Mouse (Mus musculus) adrenal gland, postnatal 14 days (tissue): Measurements from ENCODE around the gene Gm20431. TPM values are rescaled to one million over a fixed set of nuclear protein-coding genes. Genes with fewer than 3 reads are reported as not detected.

Source experiments
- DNase-seq: peaks from one replicate; pipeline ENCODE4 v3.0.0; 2021; ENCODE audit warnings: mixed read lengths
- total RNA-seq: library from RNA; stranded (reverse); gene quantifications from 2 replicates; pipeline ENCODE4 v1.2.3, GENCODE M21; 2021

Gene Gm20431
- total RNA-seq, 1 experiment from 2014 or later = 19.2 TPM

DNA sequence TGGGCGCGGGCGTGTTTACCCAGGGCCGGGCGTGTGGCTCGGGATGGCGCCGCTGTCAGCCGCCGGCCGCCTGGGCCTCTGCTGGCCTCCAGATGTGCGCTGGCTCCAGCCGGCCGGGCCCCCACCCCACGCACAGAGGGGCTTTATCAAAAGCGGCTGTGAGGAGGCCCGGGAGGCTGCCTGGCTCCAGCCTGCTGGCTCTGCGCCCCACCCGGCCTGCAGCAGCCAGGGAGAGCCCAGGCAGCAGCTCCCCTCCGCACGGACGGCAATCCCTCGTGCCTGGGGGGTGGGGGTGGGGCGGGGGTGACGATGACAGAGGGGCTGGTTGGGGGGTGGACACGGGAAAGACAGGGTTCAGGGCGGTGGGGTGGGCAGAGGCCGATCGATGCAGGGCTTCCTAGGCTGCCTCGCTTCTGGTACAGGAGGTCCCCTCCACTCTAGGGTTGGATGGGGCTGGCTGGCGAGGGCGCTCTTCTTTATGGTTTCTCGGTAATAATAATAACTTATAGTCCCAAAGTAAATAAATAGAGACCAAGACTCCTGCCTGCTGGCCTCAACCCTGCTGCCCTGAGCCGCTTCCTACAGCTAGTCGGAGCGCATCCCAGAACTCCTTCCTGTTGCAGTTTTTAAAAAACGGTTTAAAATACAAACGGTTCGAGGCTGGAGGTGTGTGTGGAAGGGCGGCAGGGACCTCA, 63.7 kb downstream of the Gm20431 start:
- DNase-seq = peak; percentile 38

- DNase-seq = no peak
These were observed 64.4 kb downstream of the Gm20431 start for GRCm38 (mm10) chr2:167596726-167597491.

- no peak for DNase-seq
These were observed 65.0 kb downstream of the Gm20431 start for GRCm38 (mm10) chr2:167596262-167596661.

DNA sequence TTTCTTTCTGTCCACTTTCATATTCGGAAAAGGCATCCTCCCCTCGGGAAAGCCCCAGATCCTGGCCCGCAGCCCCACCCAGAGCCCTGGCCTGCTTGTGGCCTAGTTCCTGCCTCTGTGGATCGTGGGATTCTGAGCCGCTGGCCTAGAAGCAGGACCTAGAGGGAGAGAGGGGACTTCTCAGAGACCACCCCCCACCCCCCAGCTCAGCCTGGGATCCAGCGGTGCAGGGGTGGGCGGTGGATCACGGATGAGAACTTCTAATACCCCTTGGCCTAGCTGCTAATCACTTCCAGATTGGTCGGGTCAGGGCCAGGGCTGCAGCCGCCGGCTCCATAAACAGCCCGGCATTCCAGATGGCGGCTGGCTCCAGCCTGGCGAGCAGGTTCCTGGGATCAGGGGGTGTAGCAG, 65.5 kb downstream of the Gm20431 start:
- DNase-seq = peak; percentile 40

- DNase-seq = peak; percentile 90
These were observed 66.8 kb downstream of the Gm20431 start for GRCm38 (mm10) chr2:167594444-167594934.

GRCm38 (mm10) chr2:167593551-167594250, 67.6 kb downstream of the Gm20431 start:
- no peak for DNase-seq

DNA sequence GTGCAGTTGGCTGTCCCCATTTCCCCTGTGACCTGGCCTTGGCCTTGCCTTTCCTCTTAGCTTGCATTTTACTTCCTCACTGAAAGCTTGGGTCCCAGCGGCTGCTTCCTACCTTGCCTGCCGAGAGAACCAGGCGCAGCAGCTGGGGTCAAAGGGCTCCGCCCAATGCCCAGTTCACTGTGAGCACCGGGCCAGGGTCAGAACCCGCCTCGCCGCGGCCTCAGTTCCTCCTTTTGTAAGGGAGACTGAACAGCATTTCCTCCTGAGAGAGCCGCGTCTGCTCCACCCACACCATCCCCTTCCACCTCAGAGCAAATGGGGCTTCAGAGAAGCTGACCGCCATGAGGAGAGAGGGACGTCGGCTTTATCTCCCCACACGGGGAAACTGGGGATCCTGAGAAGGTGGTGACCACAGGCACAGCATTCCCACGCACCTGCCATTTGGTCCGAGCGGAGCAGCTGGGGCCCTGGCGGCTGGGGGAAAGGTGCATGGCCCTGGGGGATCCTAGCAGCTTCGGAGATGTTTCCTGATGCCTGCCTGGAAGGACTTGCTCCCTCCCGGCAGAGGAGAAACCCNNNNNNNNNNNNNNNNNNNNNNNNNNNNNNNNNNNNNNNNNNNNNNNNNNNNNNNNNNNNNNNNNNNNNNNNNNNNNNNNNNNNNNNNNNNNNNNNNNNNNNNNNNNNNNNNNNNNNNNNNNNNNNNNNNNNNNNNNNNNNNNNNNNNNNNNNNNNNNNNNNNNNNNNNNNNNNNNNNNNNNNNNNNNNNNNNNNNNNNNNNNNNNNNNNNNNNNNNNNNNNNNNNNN, 72.3 kb downstream of the Gm20431 start:
- peak; percentile 70 for DNase-seq

- DNase-seq = peak; percentile 53
These were observed 74.3 kb downstream of the Gm20431 start for GRCm38 (mm10) chr2:167586976-167587375.

DNA sequence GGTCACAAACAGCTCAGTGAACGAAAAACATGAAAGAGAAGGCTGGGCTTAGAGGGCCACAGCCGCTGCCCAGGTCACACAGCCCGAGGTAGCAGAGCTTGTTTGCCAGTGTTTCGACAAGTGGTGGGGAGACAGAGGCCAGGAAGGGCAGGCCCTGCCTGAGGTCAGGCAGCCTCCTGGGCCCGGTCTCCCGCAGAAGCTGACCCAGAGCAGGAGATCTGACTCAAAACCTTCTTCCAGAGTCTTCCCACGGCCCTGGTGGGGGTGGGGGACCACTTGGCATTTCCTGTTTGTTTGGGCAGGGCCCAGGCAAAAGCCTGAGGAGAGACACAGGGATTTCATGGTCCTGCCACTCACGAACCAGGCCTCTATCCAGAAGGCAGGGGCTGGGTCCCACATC, 75.3 kb downstream of the Gm20431 start:
- peak; percentile 76 for DNase-seq

GRCm38 (mm10) chr2:167585273-167585672, 76.0 kb downstream of the Gm20431 start:
- no peak for DNase-seq

GRCm38 (mm10) chr2:167583161-167583952, 77.9 kb downstream of the Gm20431 start:
- DNase-seq = no peak

- no peak for DNase-seq
These were observed 82.8 kb downstream of the Gm20431 start for GRCm38 (mm10) chr2:167578521-167578920.

DNA sequence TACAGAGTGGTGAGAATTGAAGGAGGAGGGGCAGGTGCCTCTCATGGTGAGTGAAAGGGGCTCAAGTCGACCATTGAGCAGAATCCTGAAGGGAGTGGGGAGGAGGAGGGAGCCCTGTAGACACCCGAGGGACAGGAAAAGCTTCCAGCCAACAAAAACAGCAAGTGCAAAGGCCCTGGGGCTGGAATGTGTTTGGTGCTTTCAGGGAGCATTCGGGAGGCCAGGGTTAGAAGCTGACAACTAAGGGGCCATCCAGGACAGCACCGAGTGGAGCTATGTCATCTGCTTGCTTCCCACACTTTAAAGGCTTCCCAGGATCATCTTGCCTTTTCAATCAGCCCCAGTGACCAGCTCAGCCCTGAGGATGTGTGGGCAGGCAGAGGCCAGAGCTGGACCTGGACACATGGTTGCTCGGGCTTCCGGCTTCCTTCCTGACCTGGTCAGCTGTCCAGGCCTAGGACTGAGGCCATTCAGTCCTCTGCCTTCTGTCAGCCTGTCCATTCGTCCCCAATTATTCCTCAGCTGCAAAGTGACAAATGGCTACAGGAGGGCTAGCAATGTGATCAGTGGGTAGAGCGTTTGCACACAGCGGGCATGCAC, 84.0 kb downstream of the Gm20431 start:
- DNase-seq = no peak

DNA sequence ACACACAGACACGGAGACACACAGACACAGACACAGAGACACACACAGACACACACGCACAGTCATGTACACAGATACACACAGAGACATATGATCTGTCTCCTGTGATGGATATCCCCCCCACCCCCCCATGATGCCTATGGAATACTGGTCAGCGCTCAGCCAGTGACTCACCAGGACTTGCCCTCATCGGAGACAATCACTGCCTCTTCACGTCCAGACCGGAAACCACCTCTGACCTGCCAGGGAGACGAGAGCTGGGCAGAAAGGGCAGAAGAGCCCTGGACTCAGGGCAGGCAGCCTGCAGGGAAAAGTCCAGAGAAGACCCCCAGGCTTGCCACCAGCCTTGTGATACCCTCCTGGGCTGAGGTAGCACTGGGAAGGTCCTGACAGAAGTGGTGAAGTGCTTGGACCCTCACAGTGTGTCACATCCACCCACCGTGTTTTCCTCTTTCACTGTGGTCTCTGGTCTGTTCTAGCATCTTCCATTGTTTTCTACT, 85.1 kb downstream of the Gm20431 start:
- no peak for DNase-seq

DNA sequence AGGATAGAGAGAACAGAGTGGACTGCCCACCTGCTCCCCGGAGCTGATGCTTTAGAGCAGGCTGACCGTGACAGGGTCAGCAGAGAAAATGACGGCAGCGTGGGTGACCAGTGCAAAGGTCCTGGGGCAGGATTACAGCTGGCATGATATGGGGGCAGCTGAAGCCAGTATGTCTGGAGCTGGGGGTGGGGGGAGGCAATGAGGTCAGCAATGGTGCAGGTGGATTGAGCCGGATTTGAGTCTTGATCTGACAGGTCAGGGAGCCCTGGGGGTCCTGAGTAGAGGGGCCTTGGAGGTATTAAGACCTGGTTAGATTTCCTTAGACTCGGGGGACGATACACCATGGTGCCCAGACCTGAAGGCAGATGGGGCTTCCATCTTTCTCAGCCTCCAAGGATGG, 85.7 kb downstream of the Gm20431 start:
- DNase-seq = no peak

- DNase-seq = peak; percentile 83
These were observed 86.5 kb downstream of the Gm20431 start for GRCm38 (mm10) chr2:167574814-167575213.

DNA sequence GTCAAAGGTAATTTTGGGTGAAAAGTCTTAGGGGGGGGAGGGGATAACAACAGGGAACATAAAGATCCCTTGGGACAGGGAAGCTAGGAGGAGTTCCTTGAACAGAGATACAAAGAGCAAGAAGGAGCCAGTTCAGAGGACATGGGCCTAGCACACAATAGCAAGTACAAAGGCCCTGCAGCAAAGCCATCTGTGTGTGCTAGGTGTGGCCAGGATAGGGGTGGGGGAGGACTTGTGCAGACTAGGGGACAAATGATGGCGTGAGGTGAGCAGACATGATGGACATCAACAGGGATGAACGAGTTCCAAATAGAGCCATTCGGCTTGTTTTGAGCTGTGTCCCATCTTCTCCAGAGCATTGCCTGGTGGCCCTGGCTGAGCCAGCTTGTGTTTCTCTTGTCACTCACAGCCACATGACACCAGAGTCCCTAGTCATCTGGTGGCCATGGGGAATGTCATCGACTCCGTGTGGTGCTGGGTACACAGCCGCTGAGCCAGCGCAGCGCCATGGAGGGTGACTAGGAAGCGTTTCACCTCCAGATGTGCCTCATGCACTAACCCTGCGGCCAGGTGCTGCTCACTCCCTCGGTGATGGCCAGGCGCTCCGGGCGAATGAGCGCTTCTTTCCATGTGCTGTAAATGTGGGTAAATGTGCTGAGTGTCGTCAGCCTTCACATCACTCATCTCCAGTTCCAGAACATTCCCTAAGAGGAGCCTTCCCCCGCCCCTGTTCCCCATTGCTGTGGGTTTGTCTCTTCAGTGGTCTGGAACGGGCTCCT, 89.7 kb downstream of the Gm20431 start:
- no peak for DNase-seq

DNA sequence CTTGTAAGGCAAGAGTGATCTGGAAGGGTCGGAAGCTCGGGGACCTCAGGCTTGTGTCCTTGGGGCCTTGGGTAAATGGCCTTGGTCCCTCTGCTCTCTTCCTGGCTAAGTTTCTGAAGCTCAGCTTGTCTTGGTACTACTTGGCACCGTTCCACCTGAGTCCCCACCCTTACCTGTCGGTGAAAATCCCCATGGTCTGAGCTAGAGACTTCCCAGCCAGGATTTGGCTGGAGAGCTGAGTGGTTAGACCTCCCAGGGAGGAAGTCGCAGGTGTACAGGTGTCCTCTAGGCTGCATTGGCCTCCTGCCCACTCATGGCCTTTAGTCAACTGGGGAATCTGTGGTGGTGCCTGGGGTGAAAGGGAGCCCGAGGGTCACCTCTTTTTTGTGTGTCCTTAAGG, 90.5 kb downstream of the Gm20431 start:
- no peak for DNase-seq

GRCm38 (mm10) chr2:167569934-167570651, 91.2 kb downstream of the Gm20431 start:
- DNase-seq = peak; percentile 93
